Mouse (Mus musculus) erythroid progenitor cell, adult 5-6 weeks (primary cell): ENCODE data around the gene Acer2. TPM values are rescaled to one million over a fixed set of nuclear protein-coding genes. Genes with fewer than 3 reads are reported as not detected.
A peak's percentile ranks its signal among the peaks of the same experiment; 100 is the strongest.

Source experiments
- ATAC-seq: replicated peaks from 2 replicates; pipeline ENCODE4 v1.8.0; 2016; ENCODE audit warnings: moderate number of reproducible peaks, mild to moderate bottlenecking, moderate TSS enrichment, inconsistent platforms; ENCODE audit not compliant: poor library complexity, low FRiP score, severe bottlenecking
- total RNA-seq, 2 experiments: library from RNA; stranded (forward) in 1 of 2; stranded (reverse) in 1 of 2; fragments of 150-400 nt in 1 of 2; fragments of 186-747, 209-891 nt in 1 of 2; gene quantifications; 2 replicates each; pipeline versions ENCODE4 v1.2.3 to v1.2.4; 2015 to 2017; ENCODE audit warnings: low replicate concordance in 2 of 2

Gene Acer2
- total RNA-seq, 2 experiments from 2014 or later: 0.68 TPM; not detected in 1

DNA sequence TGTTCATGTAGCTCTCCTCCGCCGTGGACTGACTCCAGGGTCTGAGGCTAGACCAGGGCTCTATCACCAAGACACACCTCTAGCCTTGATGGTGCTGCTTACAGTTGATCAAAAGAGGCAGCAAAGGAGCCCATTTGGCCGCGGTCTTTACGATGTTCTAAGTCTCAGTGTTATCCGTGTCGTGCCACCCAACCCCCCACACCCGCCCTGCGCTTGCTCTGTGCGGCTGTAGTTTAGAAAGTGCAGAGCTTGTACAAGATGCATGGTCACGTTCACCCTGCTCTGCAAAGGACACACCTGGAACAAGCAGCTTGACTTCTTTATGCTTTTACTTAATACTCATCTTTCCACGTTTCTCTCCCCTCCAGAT is 11.6 kb downstream of the Acer2 start:
- no peak for ATAC-seq

DNA sequence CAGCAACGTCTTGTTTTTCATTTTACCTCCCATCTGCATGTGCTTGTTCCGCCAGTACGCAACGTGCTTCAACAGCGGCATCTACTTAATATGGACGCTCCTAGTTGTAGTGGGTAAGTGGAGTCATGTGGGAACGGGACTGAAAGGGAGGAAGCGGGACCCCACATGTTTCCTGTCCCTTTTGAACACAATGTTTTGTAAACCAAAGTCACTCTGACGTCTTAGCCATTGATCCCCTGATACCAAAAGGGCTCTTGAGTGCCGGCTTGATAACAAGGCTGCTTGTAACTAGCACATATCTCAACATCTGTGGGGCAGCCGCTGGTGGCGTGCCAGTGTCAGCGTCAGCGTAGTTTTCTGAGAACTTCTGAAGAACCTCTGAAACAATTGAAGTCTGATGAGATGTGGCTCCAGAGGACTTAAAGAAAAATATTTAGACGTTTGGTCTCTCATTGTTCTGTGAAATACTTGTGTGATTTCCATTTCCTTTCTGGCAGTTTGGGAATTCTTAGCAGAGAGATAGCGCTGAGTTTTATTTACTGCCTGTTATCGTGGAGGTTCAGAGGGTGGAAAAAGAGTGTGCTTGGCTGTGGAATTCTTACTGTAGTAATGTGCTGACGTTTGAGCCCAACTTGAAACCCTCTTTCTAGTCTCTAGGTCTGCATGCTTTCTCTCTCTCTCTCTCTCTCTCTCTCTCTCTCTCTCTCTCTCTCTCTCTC is 12.1 kb downstream of the Acer2 start:
- ATAC-seq: no peak; the same call in 1 of the 2 replicates

DNA sequence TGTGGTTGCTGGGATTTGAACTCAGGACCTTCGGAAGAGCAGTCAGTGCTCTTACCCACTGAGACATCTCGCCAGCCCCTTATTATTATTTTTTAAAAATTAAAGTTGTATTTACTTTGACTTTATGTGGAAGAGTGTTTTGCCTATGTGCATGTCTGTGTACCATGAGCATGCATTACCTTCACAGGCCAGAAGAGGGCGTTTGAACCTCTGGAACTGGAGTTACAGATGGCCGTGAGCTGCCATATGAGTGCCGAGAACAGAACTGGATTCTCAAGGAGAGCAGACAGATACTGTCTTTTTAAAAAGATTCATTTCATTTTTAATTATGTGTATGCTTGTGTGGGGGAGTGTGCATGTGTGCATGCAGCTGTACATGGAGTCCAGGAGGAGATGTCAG is 13.7 kb downstream of the Acer2 start:
- 0 out of 2 replicates have a peak, but pooled peaks have one; percentile 19 for ATAC-seq

DNA sequence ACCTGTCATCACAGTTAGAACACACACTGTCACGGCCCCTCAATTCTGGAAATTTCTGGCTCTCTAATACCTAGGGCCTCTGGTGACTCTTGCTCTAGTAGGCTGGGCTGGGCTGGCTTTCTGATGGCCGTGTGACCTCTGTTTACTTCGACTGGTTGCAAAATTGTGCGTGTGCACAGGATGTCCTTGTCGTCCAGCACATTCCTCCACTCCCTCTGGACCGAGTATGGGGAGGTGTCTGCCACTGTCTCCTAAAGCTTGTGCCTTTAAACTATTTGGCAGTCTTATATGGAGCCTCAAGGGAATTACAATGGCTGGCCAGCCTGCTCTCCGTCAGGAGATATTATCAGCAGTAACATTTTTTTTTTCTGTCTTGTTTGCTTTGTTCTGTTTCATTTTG is 23.2 kb downstream of the Acer2 start:
- no peak for ATAC-seq

DNA sequence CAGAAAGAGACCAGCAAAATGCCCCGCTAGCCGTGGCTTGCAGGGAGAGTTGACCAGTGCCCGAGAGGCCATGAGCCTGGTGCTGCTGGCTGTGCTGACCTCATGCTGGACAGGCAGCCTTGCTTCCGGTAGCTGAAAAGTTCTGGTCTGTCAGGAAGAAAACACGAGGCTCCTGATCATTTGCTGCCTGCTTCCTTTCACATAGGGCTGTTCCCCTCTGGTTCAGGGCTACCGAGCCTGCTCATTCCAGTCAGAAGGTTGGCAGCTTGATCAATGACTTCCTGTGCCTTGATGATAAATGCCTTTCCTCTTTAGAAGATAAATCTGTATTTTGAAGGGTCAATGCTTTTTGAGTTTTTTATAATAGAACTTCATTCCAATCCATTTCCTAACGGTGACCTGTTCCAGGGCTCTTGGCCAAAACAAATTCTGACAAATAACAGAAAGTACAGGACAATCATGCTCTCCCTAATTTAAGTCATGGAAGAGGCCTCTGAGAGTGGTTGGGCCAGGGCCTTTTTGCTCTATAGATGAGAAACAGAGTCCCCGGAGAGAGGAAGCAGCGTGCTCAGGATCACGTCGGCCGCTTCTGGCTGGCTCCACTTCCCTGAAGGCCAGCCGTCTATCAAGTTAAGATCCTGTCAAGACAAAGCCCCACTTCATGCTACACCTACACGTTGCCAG is 24.7 kb downstream of the Acer2 start:
- ATAC-seq: no peak

GRCm38 (mm10) chr4:86902351-86902750 is 28.2 kb downstream of the Acer2 start:
- ATAC-seq: no peak

- ATAC-seq: no peak
Measured at GRCm38 (mm10) chr4:86904969-86905368, 30.8 kb downstream of the Acer2 start.

GRCm38 (mm10) chr4:86905869-86906268 is 31.7 kb downstream of the Acer2 start:
- ATAC-seq: no peak

GRCm38 (mm10) chr4:86911576-86912341 is 37.6 kb downstream of the Acer2 start:
- no peak for ATAC-seq

DNA sequence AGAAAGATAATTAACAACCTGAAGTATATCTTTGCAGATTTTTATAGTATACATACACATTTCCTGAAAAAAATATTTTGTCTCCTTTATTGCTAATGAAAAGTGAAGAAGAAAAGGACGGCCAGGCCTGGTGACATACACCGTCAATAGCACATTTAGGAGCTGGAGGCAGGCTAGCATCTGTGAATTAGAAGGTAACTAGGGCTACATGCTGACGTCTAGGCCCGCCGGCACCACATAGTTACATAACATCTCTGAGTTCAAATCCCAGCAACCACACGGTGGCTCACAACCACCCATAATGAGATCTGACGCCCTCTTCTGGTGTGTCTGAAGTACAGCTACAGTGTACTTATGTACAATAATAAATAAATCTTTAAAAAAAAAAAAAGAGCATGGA is 38.6 kb downstream of the Acer2 start:
- no peak for ATAC-seq

DNA sequence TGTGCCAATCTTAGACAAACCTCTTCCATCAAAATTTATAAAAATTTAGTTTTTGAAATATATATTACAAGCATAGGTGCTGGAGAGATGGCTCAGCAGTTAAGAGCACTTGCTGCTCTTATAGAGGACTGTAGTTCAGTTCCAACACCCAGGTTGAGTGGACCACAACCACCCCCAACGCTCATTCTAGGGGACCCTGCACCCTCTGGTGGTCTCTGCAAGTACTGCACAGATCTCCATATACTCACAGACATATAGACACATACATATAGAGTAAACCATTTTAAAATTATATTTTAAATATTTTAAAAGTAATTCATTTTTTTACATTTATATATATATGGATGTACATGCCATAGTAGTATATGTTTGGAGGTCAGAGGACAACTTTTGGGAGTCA is 41.9 kb downstream of the Acer2 start:
- ATAC-seq: no peak

- no peak for ATAC-seq
Measured at GRCm38 (mm10) chr4:86923476-86924055, 49.4 kb downstream of the Acer2 start.

GRCm38 (mm10) chr4:86924804-86925458 is 50.7 kb downstream of the Acer2 start:
- ATAC-seq: no peak

GRCm38 (mm10) chr4:86926997-86927396 is 52.8 kb downstream of the Acer2 start:
- no peak for ATAC-seq

GRCm38 (mm10) chr4:86930101-86930635 is 56.0 kb downstream of the Acer2 start:
- no peak for ATAC-seq

DNA sequence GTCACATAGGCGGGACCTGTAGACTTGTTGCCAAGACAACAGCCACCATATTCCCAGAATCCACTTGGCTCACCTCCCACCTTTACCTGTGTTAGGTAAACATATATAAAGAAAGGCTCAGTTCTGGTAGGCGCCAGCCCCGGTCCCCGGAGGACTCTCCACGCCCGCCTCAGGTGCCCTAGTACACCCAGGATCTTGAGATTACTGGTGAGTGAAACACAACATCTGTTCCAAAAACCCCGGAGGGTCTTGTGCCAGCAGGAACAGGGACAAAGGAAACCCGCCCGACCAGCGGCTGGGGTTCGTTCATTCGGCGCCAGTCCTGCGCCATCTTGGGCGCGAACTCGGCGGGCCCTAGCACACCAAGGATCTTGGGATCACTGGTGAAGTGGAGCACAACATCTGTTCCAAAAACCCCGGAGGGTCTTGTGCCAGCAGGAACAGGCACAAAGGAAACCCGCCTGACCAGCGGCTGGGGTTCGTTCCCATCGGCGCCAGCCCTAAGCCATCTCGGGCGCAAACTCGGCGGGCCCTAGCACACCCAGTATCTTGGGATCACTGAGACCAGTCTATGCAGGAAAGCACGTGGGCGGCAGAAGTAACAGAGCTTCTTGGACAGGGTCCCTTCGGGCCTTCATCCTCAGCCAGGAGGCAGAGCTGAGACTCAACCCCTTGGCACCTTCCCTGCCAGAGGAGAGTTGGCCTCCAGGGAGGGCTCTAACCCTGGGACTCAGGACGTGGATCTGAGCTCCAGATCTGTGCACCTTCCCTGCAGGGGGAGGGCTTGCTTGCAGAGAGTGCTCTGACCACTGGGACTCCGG is 56.6 kb downstream of the Acer2 start:
- no peak for ATAC-seq

DNA sequence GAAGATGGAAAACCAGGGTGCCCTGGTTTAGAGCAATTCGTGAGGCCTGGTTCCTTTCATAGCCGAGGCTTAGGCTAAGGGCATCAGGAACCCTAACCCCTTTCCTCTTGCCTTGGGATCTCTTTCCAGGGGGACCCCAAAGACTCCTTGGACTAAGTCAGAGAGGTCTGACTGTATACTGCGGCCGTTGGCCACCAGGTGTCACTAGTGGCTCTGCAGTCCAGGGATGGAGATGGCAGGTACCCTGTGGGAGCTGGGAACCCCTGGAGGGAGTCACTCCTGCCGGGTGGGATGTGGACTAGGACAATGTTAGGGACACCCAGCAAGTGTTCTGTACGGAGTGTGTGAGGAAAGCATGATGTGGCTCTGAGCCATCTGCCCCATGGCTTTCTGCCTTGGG is 58.8 kb downstream of the Acer2 start:
- no peak for ATAC-seq

DNA sequence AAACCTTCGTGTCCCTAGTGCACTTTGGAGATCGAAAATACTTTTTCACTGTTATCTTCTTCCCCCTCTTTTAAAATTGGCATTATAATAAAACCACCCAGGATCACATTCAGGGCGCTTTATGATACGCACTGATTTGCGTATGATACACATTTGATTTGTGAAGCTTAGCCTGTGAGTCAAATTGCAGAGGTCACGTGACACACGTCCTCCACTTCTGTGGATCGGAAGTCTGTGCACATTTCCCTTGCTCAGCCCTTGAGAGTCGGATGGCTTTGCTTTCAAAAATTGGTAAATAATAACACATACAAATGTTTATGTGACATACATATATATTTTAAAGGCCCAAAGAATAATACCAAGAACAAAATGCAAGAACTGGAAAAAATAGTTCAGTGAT is 62.0 kb downstream of the Acer2 start:
- ATAC-seq: no peak

GRCm38 (mm10) chr4:86936706-86937105 is 62.5 kb downstream of the Acer2 start:
- no peak for ATAC-seq
